Mouse (Mus musculus): ENCODE results near the gene Ormdl1. TPM values are rescaled to one million over a fixed set of nuclear protein-coding genes. Genes with fewer than 3 reads are reported as not detected.
"Not testable (repeated sequence)": the region's sequence is repeated elsewhere in the genome, so short reads cannot be mapped to it uniquely, and the experiment has no call there.

Ormdl1 gene
- polyA plus RNA-seq, 1 experiment from 2014 or later = 68.4 TPM

GRCm38 (mm10) chr1:53321662-53322344, 24.9 kb downstream of the Ormdl1 start:
- Histone ChIP-seq H3K9ac (ENCODE audit: low read length) (no peak overlapping the region), H3K4me1 (ENCODE audit: control insufficient read depth, insufficient read depth, low read length) (no peaks in the 10 kb centered on the region), H3K9me3 (ENCODE audit: control insufficient read depth, low read length) (no peaks in the 10 kb centered on the region), H3K27ac (replicated peaks; ENCODE audit: low read depth, low read length) (no peak overlapping the region), H3K27me3 (ENCODE audit: control insufficient read depth, insufficient read depth, low read length) (no peaks in the 10 kb centered on the region), H3K4me3 (ENCODE audit: low read depth, low read length) (no peak overlapping the region), H3K36me3 (ENCODE audit: control insufficient read depth, insufficient read depth, low read length) (no peaks in the 10 kb centered on the region; the same call in 1 of the 2 replicates), H3K4me2 (ENCODE audit: low read depth, severe bottlenecking) (no peak overlapping the region)
- ATAC-seq (ENCODE audit: insufficient number of reproducible peaks, low FRiP score, low TSS enrichment, low read depth) (no peak), DNase-seq (ENCODE audit: low spot score) (no peak)
- 93% methylated on average over 4 of the region's 4 CpGs for WGBS

GRCm38 (mm10) chr1:53323254-53323653, 26.4 kb downstream of the Ormdl1 start:
- Histone ChIP-seq H3K27me3 (ENCODE audit: control insufficient read depth, insufficient read depth, low read length) (no peaks in the 10 kb centered on the region), H3K4me1 (ENCODE audit: control insufficient read depth, insufficient read depth, low read length) (no peaks in the 10 kb centered on the region), H3K27ac (replicated peaks; ENCODE audit: low read depth, low read length) (no peak overlapping the region), H3K9ac (ENCODE audit: low read length) (no peak overlapping the region), H3K4me3 (ENCODE audit: low read depth, low read length) (no peak overlapping the region), H3K9me3 (ENCODE audit: control insufficient read depth, low read length) (no peaks in the 10 kb centered on the region), H3K4me2 (ENCODE audit: low read depth, severe bottlenecking) (no peak overlapping the region), H3K36me3 (ENCODE audit: control insufficient read depth, insufficient read depth, low read length) (no peaks in the 10 kb centered on the region; the same call in 1 of the 2 replicates)
- 89% methylated on average over 5 of the region's 5 CpGs for WGBS
- ATAC-seq (ENCODE audit: insufficient number of reproducible peaks, low FRiP score, low TSS enrichment, low read depth) = no peak
- no peak for DNase-seq (ENCODE audit: low spot score)

GRCm38 (mm10) chr1:53324277-53324676, 27.4 kb downstream of the Ormdl1 start:
- H3K4me3 ChIP-seq (ENCODE audit: low read depth, low read length) = no peak overlapping the region
- no peaks in the 10 kb centered on the region for H3K4me1 ChIP-seq (ENCODE audit: control insufficient read depth, insufficient read depth, low read length)
- H3K4me2 ChIP-seq (ENCODE audit: low read depth, severe bottlenecking) = no peak overlapping the region
- ATAC-seq (ENCODE audit: insufficient number of reproducible peaks, low FRiP score, low TSS enrichment, low read depth) = no peak
- H3K27me3 ChIP-seq (ENCODE audit: control insufficient read depth, insufficient read depth, low read length) = no peaks in the 10 kb centered on the region
- no peak for DNase-seq (ENCODE audit: low spot score)
- 90% methylated on average over 1 of the region's 1 CpGs for WGBS
- H3K9me3 ChIP-seq (ENCODE audit: control insufficient read depth, low read length) = no peaks in the 10 kb centered on the region
- H3K36me3 ChIP-seq (ENCODE audit: control insufficient read depth, insufficient read depth, low read length) = no peaks in the 10 kb centered on the region; the same call in 1 of the 2 replicates
- H3K9ac ChIP-seq (ENCODE audit: low read length) = no peak overlapping the region
- H3K27ac ChIP-seq (replicated peaks; ENCODE audit: low read depth, low read length) = no peak overlapping the region

- H3K9ac ChIP-seq (ENCODE audit: low read length) = no peak overlapping the region
- WGBS = 90% methylated on average over 5 of the region's 5 CpGs
- H3K4me1 ChIP-seq (ENCODE audit: control insufficient read depth, insufficient read depth, low read length) = no peaks in the 10 kb centered on the region
- H3K27me3 ChIP-seq (ENCODE audit: control insufficient read depth, insufficient read depth, low read length) = no peaks in the 10 kb centered on the region
- no peak for DNase-seq (ENCODE audit: low spot score)
- no peaks in the 10 kb centered on the region for H3K9me3 ChIP-seq (ENCODE audit: control insufficient read depth, low read length)
- H3K4me2 ChIP-seq (ENCODE audit: low read depth, severe bottlenecking) = no peak overlapping the region
- no peak overlapping the region for H3K4me3 ChIP-seq (ENCODE audit: low read depth, low read length)
- H3K36me3 ChIP-seq (ENCODE audit: control insufficient read depth, insufficient read depth, low read length) = no peaks in the 10 kb centered on the region; the same call in 1 of the 2 replicates
- ATAC-seq (ENCODE audit: insufficient number of reproducible peaks, low FRiP score, low TSS enrichment, low read depth) = no peak
- H3K27ac ChIP-seq (replicated peaks; ENCODE audit: low read depth, low read length) = no peak overlapping the region
Measured at GRCm38 (mm10) chr1:53324827-53325494, 28.1 kb downstream of the Ormdl1 start.

- not testable (repeated sequence) for ATAC-seq (ENCODE audit: insufficient number of reproducible peaks, low FRiP score, low TSS enrichment, low read depth); H3K9me3 ChIP-seq (ENCODE audit: control insufficient read depth, low read length); H3K27ac ChIP-seq (replicated peaks; ENCODE audit: low read depth, low read length); H3K4me1 ChIP-seq (ENCODE audit: control insufficient read depth, insufficient read depth, low read length); DNase-seq (ENCODE audit: low spot score); H3K9ac ChIP-seq (ENCODE audit: low read length); H3K4me2 ChIP-seq (ENCODE audit: low read depth, severe bottlenecking); H3K27me3 ChIP-seq (ENCODE audit: control insufficient read depth, insufficient read depth, low read length); H3K4me3 ChIP-seq (ENCODE audit: low read depth, low read length); H3K36me3 ChIP-seq (ENCODE audit: control insufficient read depth, insufficient read depth, low read length)
- WGBS = 83% methylated on average over 5 of the region's 5 CpGs
Measured at GRCm38 (mm10) chr1:53333527-53333926, 36.6 kb downstream of the Ormdl1 start.

GRCm38 (mm10) chr1:53335465-53335864, 38.6 kb downstream of the Ormdl1 start:
- no peak overlapping the region for H3K9ac ChIP-seq (ENCODE audit: low read length)
- no peak overlapping the region for H3K27ac ChIP-seq (replicated peaks; ENCODE audit: low read depth, low read length)
- no peak overlapping the region for H3K4me2 ChIP-seq (ENCODE audit: low read depth, severe bottlenecking)
- no peak overlapping the region for H3K4me3 ChIP-seq (ENCODE audit: low read depth, low read length)
- DNase-seq (ENCODE audit: low spot score) (no peak), ATAC-seq (ENCODE audit: insufficient number of reproducible peaks, low FRiP score, low TSS enrichment, low read depth) (no peak)
- no peaks in the 10 kb centered on the region for H3K36me3 ChIP-seq (ENCODE audit: control insufficient read depth, insufficient read depth, low read length)
- H3K9me3 ChIP-seq (ENCODE audit: control insufficient read depth, low read length) = no peaks in the 10 kb centered on the region
- no peaks in the 10 kb centered on the region for H3K4me1 ChIP-seq (ENCODE audit: control insufficient read depth, insufficient read depth, low read length)
- H3K27me3 ChIP-seq (ENCODE audit: control insufficient read depth, insufficient read depth, low read length) = no peaks in the 10 kb centered on the region

- not testable (repeated sequence) for H3K27me3 ChIP-seq (ENCODE audit: control insufficient read depth, insufficient read depth, low read length); H3K4me3 ChIP-seq (ENCODE audit: low read depth, low read length); H3K27ac ChIP-seq (replicated peaks; ENCODE audit: low read depth, low read length); ATAC-seq (ENCODE audit: insufficient number of reproducible peaks, low FRiP score, low TSS enrichment, low read depth); H3K4me2 ChIP-seq (ENCODE audit: low read depth, severe bottlenecking); H3K4me1 ChIP-seq (ENCODE audit: control insufficient read depth, insufficient read depth, low read length); DNase-seq (ENCODE audit: low spot score); H3K9ac ChIP-seq (ENCODE audit: low read length); H3K36me3 ChIP-seq (ENCODE audit: control insufficient read depth, insufficient read depth, low read length); H3K9me3 ChIP-seq (ENCODE audit: control insufficient read depth, low read length)
- WGBS = 70% methylated on average over 2 of the region's 2 CpGs
Measured at GRCm38 (mm10) chr1:53337403-53337802, 40.5 kb downstream of the Ormdl1 start.

GRCm38 (mm10) chr1:53341071-53341470, 44.2 kb downstream of the Ormdl1 start:
- no peaks in the 10 kb centered on the region for H3K4me1 ChIP-seq (ENCODE audit: control insufficient read depth, insufficient read depth, low read length)
- no peak overlapping the region for H3K4me2 ChIP-seq (ENCODE audit: low read depth, severe bottlenecking)
- no peaks in the 10 kb centered on the region for H3K9me3 ChIP-seq (ENCODE audit: control insufficient read depth, low read length)
- no peak overlapping the region for H3K4me3 ChIP-seq (ENCODE audit: low read depth, low read length)
- no peak overlapping the region for H3K9ac ChIP-seq (ENCODE audit: low read length)
- H3K27me3 ChIP-seq (ENCODE audit: control insufficient read depth, insufficient read depth, low read length) = no peaks in the 10 kb centered on the region
- WGBS = 96% methylated on average over 2 of the region's 2 CpGs
- H3K36me3 ChIP-seq (ENCODE audit: control insufficient read depth, insufficient read depth, low read length) = peaks cover 5% of the 10 kb centered on the region
- no peak overlapping the region for H3K27ac ChIP-seq (replicated peaks; ENCODE audit: low read depth, low read length)
- no peak for ATAC-seq (ENCODE audit: insufficient number of reproducible peaks, low FRiP score, low TSS enrichment, low read depth)
- DNase-seq (ENCODE audit: low spot score) = no peak

All from limb, embryonic 11.5 days (tissue).